Mouse (Mus musculus): Measurements from ENCODE around the gene Olfr993. TPM values are rescaled to one million over a fixed set of nuclear protein-coding genes. Genes with fewer than 3 reads are reported as not detected.

Gene Olfr993
- polyA plus RNA-seq (2015; fragmentation: Illumina TruSeq; extraction: RNeasy Lipid Tissue Mini Kit (QIAGEN cat#74804); ENCODE audit: insufficient read depth, low read depth, low replicate concordance): not detected

DNA sequence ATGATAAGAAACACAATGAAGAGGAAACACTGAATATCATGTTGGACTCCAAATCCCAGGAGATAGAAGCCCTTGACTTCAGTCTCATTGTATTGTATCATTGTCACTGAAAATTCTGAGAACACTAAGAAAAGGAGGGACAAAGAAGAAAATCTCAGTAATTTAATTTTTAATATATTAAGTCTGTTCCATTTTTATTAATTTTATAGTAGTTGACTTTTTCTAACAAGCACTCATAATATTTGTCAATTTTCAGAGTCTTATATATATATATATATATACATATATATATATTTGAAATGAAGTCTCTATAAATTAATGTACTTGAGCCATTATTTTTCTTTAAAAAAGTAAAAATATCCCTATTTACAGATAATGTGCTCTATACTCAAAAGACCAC lies at the start of gene Olfr993:
Gene Olfr993 (minus strand): TSS at position 101 of the 400 bp plus-strand sequence.

DNA sequence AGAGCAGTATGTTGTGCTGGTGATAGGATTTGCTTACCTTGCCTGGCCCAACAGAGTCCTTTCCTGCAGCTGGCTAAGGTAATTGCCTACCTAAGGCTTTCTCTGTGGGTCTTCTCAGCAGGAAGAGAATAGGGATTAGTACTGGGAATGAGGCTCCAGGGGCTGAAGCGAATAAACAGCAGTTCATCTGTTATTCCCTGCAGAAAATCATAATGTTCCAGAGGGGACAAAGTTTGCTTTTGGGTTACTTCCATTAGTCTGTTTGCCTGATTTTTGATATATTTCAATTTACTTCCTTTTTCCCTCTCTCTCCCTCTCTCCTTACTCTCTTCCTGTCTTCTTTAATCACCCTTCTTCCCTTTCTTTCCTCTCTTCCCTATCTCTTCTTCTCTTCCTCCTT lies 28.9 kb upstream of the Olfr993 start, which contains the start of gene Olfr995:
Gene Olfr995 (minus strand): TSS at position 101 of the 400 bp plus-strand sequence.

GRCm38 (mm10) chr2:85436351-85436750 lies 21.7 kb upstream of the Olfr993 start, which contains the start of gene Olfr994:
Olfr994 (minus strand) TSS chr2:85436451.

DNA sequence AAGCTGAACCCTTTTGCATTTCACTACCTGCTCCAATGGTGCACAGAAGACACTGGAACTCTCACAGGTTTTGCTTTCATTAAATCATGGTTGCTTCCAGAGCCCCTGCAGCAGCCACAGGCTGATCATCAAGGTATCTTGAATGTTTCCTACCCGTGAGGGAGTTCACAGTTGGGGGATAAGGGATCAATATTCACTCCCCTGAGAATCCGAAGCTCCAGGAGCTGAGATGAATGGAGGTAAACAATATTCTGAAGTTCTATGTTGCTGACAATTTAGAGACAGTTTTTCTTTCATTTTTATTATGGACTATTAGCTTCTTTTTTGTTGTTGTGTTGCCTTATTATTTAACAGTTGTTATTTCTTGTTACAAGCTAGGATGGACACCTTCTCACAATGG lies 5.3 kb downstream of the Olfr993 start, which contains the start of gene Olfr992:
Gene Olfr992 (minus strand): TSS at position 101 of the 400 bp plus-strand sequence.

Other genes starting within 250 kb of the Olfr993 start
- gene Lrrc55, start 217.7 kb downstream of the Olfr993 start, polyA plus RNA-seq (2015; fragmentation: Illumina TruSeq; extraction: RNeasy Lipid Tissue Mini Kit (QIAGEN cat#74804); ENCODE audit: insufficient read depth, low read depth, low replicate concordance): 0.66 TPM
- not detected for gene Olfr987, start 75.6 kb downstream of the Olfr993 start, polyA plus RNA-seq (2015; fragmentation: Illumina TruSeq; extraction: RNeasy Lipid Tissue Mini Kit (QIAGEN cat#74804); ENCODE audit: insufficient read depth, low read depth, low replicate concordance)
- not detected for gene Olfr988, start 51.6 kb downstream of the Olfr993 start, polyA plus RNA-seq (2015; fragmentation: Illumina TruSeq; extraction: RNeasy Lipid Tissue Mini Kit (QIAGEN cat#74804); ENCODE audit: insufficient read depth, low read depth, low replicate concordance)
- not detected for gene Olfr992, start 5.4 kb downstream of the Olfr993 start, polyA plus RNA-seq (2015; fragmentation: Illumina TruSeq; extraction: RNeasy Lipid Tissue Mini Kit (QIAGEN cat#74804); ENCODE audit: insufficient read depth, low read depth, low replicate concordance)
- not detected for gene Olfr994, start 21.6 kb upstream of the Olfr993 start, polyA plus RNA-seq (2015; fragmentation: Illumina TruSeq; extraction: RNeasy Lipid Tissue Mini Kit (QIAGEN cat#74804); ENCODE audit: insufficient read depth, low read depth, low replicate concordance)
- gene Olfr995, start 28.8 kb upstream of the Olfr993 start, polyA plus RNA-seq (2015; fragmentation: Illumina TruSeq; extraction: RNeasy Lipid Tissue Mini Kit (QIAGEN cat#74804); ENCODE audit: insufficient read depth, low read depth, low replicate concordance): not detected
- not detected for gene 4833423E24Rik, start 104.1 kb upstream of the Olfr993 start, polyA plus RNA-seq (2015; fragmentation: Illumina TruSeq; extraction: RNeasy Lipid Tissue Mini Kit (QIAGEN cat#74804); ENCODE audit: insufficient read depth, low read depth, low replicate concordance)
- gene Olfr996, start 164.3 kb upstream of the Olfr993 start, polyA plus RNA-seq (2015; fragmentation: Illumina TruSeq; extraction: RNeasy Lipid Tissue Mini Kit (QIAGEN cat#74804); ENCODE audit: insufficient read depth, low read depth, low replicate concordance): not detected
- gene Olfr998, start 174.1 kb upstream of the Olfr993 start, polyA plus RNA-seq (2015; fragmentation: Illumina TruSeq; extraction: RNeasy Lipid Tissue Mini Kit (QIAGEN cat#74804); ENCODE audit: insufficient read depth, low read depth, low replicate concordance): not detected
- gene Olfr1000, start 197.0 kb upstream of the Olfr993 start, polyA plus RNA-seq (2015; fragmentation: Illumina TruSeq; extraction: RNeasy Lipid Tissue Mini Kit (QIAGEN cat#74804); ENCODE audit: insufficient read depth, low read depth, low replicate concordance): not detected
- not detected for gene Olfr1002, start 235.8 kb upstream of the Olfr993 start, polyA plus RNA-seq (2015; fragmentation: Illumina TruSeq; extraction: RNeasy Lipid Tissue Mini Kit (QIAGEN cat#74804); ENCODE audit: insufficient read depth, low read depth, low replicate concordance)
- gene Olfr154, start 249.6 kb upstream of the Olfr993 start, polyA plus RNA-seq (2015; fragmentation: Illumina TruSeq; extraction: RNeasy Lipid Tissue Mini Kit (QIAGEN cat#74804); ENCODE audit: insufficient read depth, low read depth, low replicate concordance): not detected